ENCODE assay signal across 16 mouse cellular contexts in genomic region chr5:137718020-137718790, GRCm38 (mm10). TPM values are rescaled to one million over a fixed set of nuclear protein-coding genes. Genes with fewer than 3 reads are reported as not detected.
DNase-seq lines count a peak whose midpoint lies in the region; ATAC-seq and TF ChIP-seq lines count a peak whose summit lies in the region.
"Had no signal": no experiment of that assay in that cellular context is flagged by ENCODE, and none has a peak within 500 bp of the region (broad histone marks: within the 10 kb centered on the region; RNA-seq: fewer than 3 reads in every experiment).

No protein-coding gene starts in this region.

- no peak overlapping the region for H3K27ac ChIP-seq in spleen, adult 2 months (ENCODE audit: insufficient read depth, low read length)
- H3K27ac ChIP-seq in liver, embryonic 14.5 days, result no peak overlapping the region
- no peak overlapping the region for H3K27ac ChIP-seq in midbrain, postnatal 0 days (ENCODE audit: low read depth, low read length)
- H3K27ac ChIP-seq: forebrain, embryonic 13.5 days; hindbrain, postnatal 0 days; stomach, embryonic 15.5 days had no signal

- no peaks in the 10 kb centered on the region for H3K9me3 ChIP-seq in liver, embryonic 14.5 days (ENCODE audit: control insufficient read depth, low read length)
- H3K9me3 ChIP-seq in midbrain, postnatal 0 days (ENCODE audit: low read length), result no peaks in the 10 kb centered on the region
- H3K9me3 ChIP-seq: forebrain, embryonic 13.5 days; stomach, embryonic 15.5 days had no signal

- DNase-seq in spleen, adult 2 months (ENCODE audit: low read depth in 1 of 2, low spot score in 2 of 2), result peak; percentile 43 to 59
- no peak for DNase-seq in spleen, adult 12 weeks (ENCODE audit: low spot score)
- peak; percentile 40 for DNase-seq in MEL-GATA-1-ER (ENCODE audit: extremely low read depth, low read depth)
- no peak for DNase-seq in liver, embryonic 14.5 days (ENCODE audit: low read depth in 3 of 3, low spot score in 3 of 3)
- DNase-seq in splenic B cell, adult 2 months (ENCODE audit: low read depth, low spot score), result peak; percentile 72
- DNase-seq in adrenal gland, adult (ENCODE audit: inconsistent age in 2 of 2, low spot score in 1 of 2), result no peak
- DNase-seq in midbrain, postnatal 0 days (ENCODE audit: low spot score), result no peak
- DNase-seq: adrenal gland, postnatal 10 days; cerebellum, adult 2 months; embryo, embryonic 11 days; kidney, adult 9 months; layer of hippocampus, postnatal 36 days; lung, embryonic 14.5 days had no signal

- no peaks in the 10 kb centered on the region for H3K27me3 ChIP-seq in spleen, adult 2 months (ENCODE audit: control insufficient read depth, insufficient read depth, low read length)
- H3K27me3 ChIP-seq in liver, embryonic 14.5 days (ENCODE audit: control insufficient read depth, insufficient read depth, low read length), result peaks cover 3% of the 10 kb centered on the region
- no peaks in the 10 kb centered on the region for H3K27me3 ChIP-seq in splenic B cell, adult 2 months (ENCODE audit: control insufficient read depth, insufficient read depth, low read length, poor library complexity, severe bottlenecking)
- no peaks in the 10 kb centered on the region for H3K27me3 ChIP-seq in midbrain, postnatal 0 days (ENCODE audit: insufficient read depth, low read length)
- H3K27me3 ChIP-seq: forebrain, embryonic 13.5 days; stomach, embryonic 15.5 days had no signal

- no peak for TF ChIP-seq EP300 in liver, embryonic 14.5 days (IDR thresholded peaks at IDR 0.05; ENCODE audit: low read depth)

- 33% methylated on average over 8 of the region's 8 CpGs for WGBS in spleen, adult 2 months
- 39% methylated on average over 8 of the region's 8 CpGs for WGBS in liver, embryonic 14.5 days (ENCODE audit: insufficient replicate concordance)
- 60% methylated on average over 8 of the region's 8 CpGs for WGBS in midbrain, postnatal 0 days

- H3K4me2 ChIP-seq in liver, embryonic 14.5 days (ENCODE audit: low read depth), result peak overlapping the region; percentile 42
- no peak overlapping the region for H3K4me2 ChIP-seq in midbrain, postnatal 0 days (ENCODE audit: low read depth, low read length, poor library complexity, severe bottlenecking)
- H3K4me2 ChIP-seq: forebrain, embryonic 13.5 days; lung, embryonic 14.5 days; stomach, embryonic 15.5 days had no signal

- no peak for TF ChIP-seq POLR2A in spleen, adult 2 months (IDR thresholded peaks at IDR 0.05; ENCODE audit: low read depth, low read length)

- H3K9ac ChIP-seq in liver, embryonic 14.5 days (replicated peaks), result no peak overlapping the region
- no peak overlapping the region for H3K9ac ChIP-seq in midbrain, postnatal 0 days (replicated peaks; ENCODE audit: low read length, poor library complexity, severe bottlenecking)
- H3K9ac ChIP-seq: forebrain, embryonic 13.5 days; lung, embryonic 14.5 days; stomach, embryonic 15.5 days had no signal

- no peak overlapping the region for H3K4me3 ChIP-seq in spleen, adult 2 months (ENCODE audit: extremely low read depth, insufficient read depth, insufficient read length)
- H3K4me3 ChIP-seq in liver, embryonic 14.5 days (ENCODE audit: insufficient read depth in 1 of 2, low read depth in 2 of 2, low read length in 2 of 2), result no peak overlapping the region
- H3K4me3 ChIP-seq in midbrain, postnatal 0 days (ENCODE audit: low read depth, low read length), result no peak overlapping the region
- H3K4me3 ChIP-seq: forebrain, embryonic 13.5 days; stomach, embryonic 15.5 days had no signal

- no peaks in the 10 kb centered on the region for H3K36me3 ChIP-seq in spleen, adult 2 months (ENCODE audit: control insufficient read depth, insufficient read depth, low read length)
- H3K36me3 ChIP-seq in liver, embryonic 14.5 days (replicated peaks; ENCODE audit: control insufficient read depth, insufficient read depth, low read depth), result no peaks in the 10 kb centered on the region
- H3K36me3 ChIP-seq in splenic B cell, adult 2 months (ENCODE audit: control insufficient read depth, insufficient read depth, low read length, poor library complexity, severe bottlenecking), result no peaks in the 10 kb centered on the region
- H3K36me3 ChIP-seq in midbrain, postnatal 0 days (ENCODE audit: insufficient read depth, low read length), result no peaks in the 10 kb centered on the region
- H3K36me3 ChIP-seq: stomach, embryonic 15.5 days had no signal

- no peak for ATAC-seq in liver, embryonic 14.5 days (ENCODE audit: insufficient read depth)
- no peak for ATAC-seq in midbrain, postnatal 0 days (ENCODE audit: low FRiP score)
- ATAC-seq: forebrain, embryonic 13.5 days; hindbrain, postnatal 0 days had no signal

- no peak for TF ChIP-seq CTCF in spleen, adult 2 months (IDR thresholded peaks at IDR 0.05; ENCODE audit: extremely low read depth, insufficient read depth, insufficient read length, insufficient replicate concordance)
- TF ChIP-seq CTCF in liver, embryonic 14.5 days (IDR thresholded peaks at IDR 0.05; ENCODE audit: low read depth), result no peak
- TF ChIP-seq CTCF in midbrain, postnatal 0 days (IDR thresholded peaks at IDR 0.05), result no peak

- H3K4me1 ChIP-seq in spleen, adult 2 months (ENCODE audit: control insufficient read depth, insufficient read depth, insufficient read length), result peaks cover 9% of the 10 kb centered on the region; the same call in 1 of the 2 replicates
- peaks cover 18 to 25% of the 10 kb centered on the region in 2 experiments for H3K4me1 ChIP-seq in liver, embryonic 14.5 days (replicated peaks; ENCODE audit: control insufficient read depth in 2 of 2, insufficient read depth in 2 of 2, low read length in 1 of 2)
- H3K4me1 ChIP-seq in midbrain, postnatal 0 days (ENCODE audit: insufficient read depth, low read length), result no peaks in the 10 kb centered on the region
- H3K4me1 ChIP-seq: forebrain, embryonic 13.5 days; stomach, embryonic 15.5 days had no signal

RNA-seq across cellular contexts. Expression of gene Nyap1, which starts 23.2 kb away (rescaled TPM):
- 1.2 and 1.9 TPM in 2 replicates for polyA plus RNA-seq in spleen, adult 2 months (2012; rRNA removed)
- 0.96 and 1.2 TPM in 2 replicates for polyA plus RNA-seq in liver, embryonic 14.5 days (2012; rRNA removed)
- polyA plus RNA-seq in liver, embryonic 14.5 days (2014; fragmentation: Nextera tagmentation; extraction: Ambion mirVana), result 0.03 and 0.05 TPM in 2 replicates
- 230 and 261 TPM in 2 replicates for total RNA-seq in midbrain, postnatal 0 days (2014; rRNA removed)
- 47.0 and 50.1 TPM in 2 replicates for polyA plus RNA-seq in midbrain, postnatal 0 days (2015; fragmentation: Nextera tagmentation; extraction: Ambion mirVana)

RNA-seq across cellular contexts. Expression of gene Tsc22d4, which starts 27.3 kb away (rescaled TPM):
- polyA plus RNA-seq in spleen, adult 2 months (2012; rRNA removed), result 133 and 180 TPM in 2 replicates
- polyA plus RNA-seq in liver, embryonic 14.5 days (2012; rRNA removed), result 23.0 and 26.8 TPM in 2 replicates
- polyA plus RNA-seq in liver, embryonic 14.5 days (2014; fragmentation: Nextera tagmentation; extraction: Ambion mirVana), result 49.7 and 62.2 TPM in 2 replicates
- 188 and 320 TPM in 2 replicates for total RNA-seq in midbrain, postnatal 0 days (2014; rRNA removed)
- polyA plus RNA-seq in midbrain, postnatal 0 days (2015; fragmentation: Nextera tagmentation; extraction: Ambion mirVana), result 157 and 179 TPM in 2 replicates

RNA-seq across cellular contexts. Expression of gene Agfg2, which starts 33.7 kb away (rescaled TPM):
- polyA plus RNA-seq in spleen, adult 2 months (2012; rRNA removed), result 16.5 and 23.3 TPM in 2 replicates
- 22.4 and 24.6 TPM in 2 replicates for polyA plus RNA-seq in liver, embryonic 14.5 days (2012; rRNA removed)
- polyA plus RNA-seq in liver, embryonic 14.5 days (2014; fragmentation: Nextera tagmentation; extraction: Ambion mirVana), result 20.5 and 24.7 TPM in 2 replicates
- total RNA-seq in midbrain, postnatal 0 days (2014; rRNA removed), result 20.4 and 28.1 TPM in 2 replicates
- polyA plus RNA-seq in midbrain, postnatal 0 days (2015; fragmentation: Nextera tagmentation; extraction: Ambion mirVana), result 15.5 and 16.9 TPM in 2 replicates

Comparison
In these comparisons a context has a peak if more than half of its experiments do, and no peak if none do; other contexts are left out.
1. DNase-seq: peak in spleen, adult 2 months (2 of 2), MEL-GATA-1-ER (single experiment) and splenic B cell, adult 2 months (single experiment); none in spleen, adult 12 weeks (single experiment), liver, embryonic 14.5 days (0 of 3), adrenal gland, adult (0 of 2) and midbrain, postnatal 0 days (single experiment).
2. RNA of gene Nyap1, which starts 23.2 kb away (polyA plus RNA-seq): 47.0 to 50.1 TPM in midbrain, postnatal 0 days; 1.2 to 1.9 TPM in spleen, adult 2 months and 0.03 to 1.2 TPM in liver, embryonic 14.5 days; every median in the first group is over 10 times any median in the second.